Mouse (Mus musculus) thymus, postnatal 0 days (tissue): Measurements from ENCODE around the gene Gli2. TPM values are rescaled to one million over a fixed set of nuclear protein-coding genes. Genes with fewer than 3 reads are reported as not detected.

ENCODE experiments used
- DNase-seq: peaks from one replicate; pipeline ENCODE4 v3.0.0-alpha.2; 2015; ENCODE audit warnings: low spot score
- polyA plus RNA-seq: library from polyadenylated mRNA; unstranded; fragments of >200 nt; fragmentation: Nextera tagmentation; extraction: Ambion mirVana; gene quantifications from 2 replicates; pipeline ENCODE4 v1.2.1, GENCODE M21; 2015

Gene Gli2
- polyA plus RNA-seq, 1 experiment from 2014 or later, result 0.68 TPM

GRCm38 (mm10) chr1:118901868-118902586, 151.4 kb downstream of the Gli2 start:
- DNase-seq, result no peak

- DNase-seq, result no peak
Observed at GRCm38 (mm10) chr1:118898351-118898750, 155.1 kb downstream of the Gli2 start.

GRCm38 (mm10) chr1:118895026-118895762, 158.2 kb downstream of the Gli2 start:
- no peak for DNase-seq

- DNase-seq, result no peak
Observed at GRCm38 (mm10) chr1:118891395-118891794, 162.0 kb downstream of the Gli2 start.

GRCm38 (mm10) chr1:118890125-118890875, 163.1 kb downstream of the Gli2 start:
- DNase-seq, result no peak

GRCm38 (mm10) chr1:118880781-118881247, 172.6 kb downstream of the Gli2 start:
- no peak for DNase-seq

- DNase-seq, result no peak
Observed at GRCm38 (mm10) chr1:118878291-118878690, 175.1 kb downstream of the Gli2 start.

GRCm38 (mm10) chr1:118875227-118875626, 178.2 kb downstream of the Gli2 start:
- DNase-seq, result no peak

- no peak for DNase-seq
Observed at GRCm38 (mm10) chr1:118873559-118873958, 179.9 kb downstream of the Gli2 start.

GRCm38 (mm10) chr1:118864735-118865134, 188.7 kb downstream of the Gli2 start:
- no peak for DNase-seq

GRCm38 (mm10) chr1:118864031-118864430, 189.4 kb downstream of the Gli2 start:
- DNase-seq, result no peak

- DNase-seq, result no peak
Observed at GRCm38 (mm10) chr1:118858101-118858500, 195.3 kb downstream of the Gli2 start.

GRCm38 (mm10) chr1:118830658-118831057, 222.8 kb downstream of the Gli2 start:
- DNase-seq, result no peak

GRCm38 (mm10) chr1:118826614-118827013, 226.8 kb downstream of the Gli2 start:
- DNase-seq, result no peak

GRCm38 (mm10) chr1:118825467-118826219, 227.8 kb downstream of the Gli2 start:
- DNase-seq, result no peak

- no peak for DNase-seq
Observed at GRCm38 (mm10) chr1:118825035-118825434, 228.4 kb downstream of the Gli2 start.

- DNase-seq, result no peak
Observed at GRCm38 (mm10) chr1:118822258-118822657, 231.2 kb downstream of the Gli2 start.

- DNase-seq, result no peak
Observed at GRCm38 (mm10) chr1:118815015-118815414, 238.4 kb downstream of the Gli2 start.

- no peak for DNase-seq
Observed at GRCm38 (mm10) chr1:118810336-118810735, 243.1 kb downstream of the Gli2 start.

- no peak for DNase-seq
Observed at GRCm38 (mm10) chr1:118806727-118807126, 246.7 kb downstream of the Gli2 start.

- no peak for DNase-seq
Observed at GRCm38 (mm10) chr1:118802166-118802565, 251.3 kb downstream of the Gli2 start.
